Comparison of ENCODE assay signal across 8 mouse cellular contexts in the genomic region with DNA sequence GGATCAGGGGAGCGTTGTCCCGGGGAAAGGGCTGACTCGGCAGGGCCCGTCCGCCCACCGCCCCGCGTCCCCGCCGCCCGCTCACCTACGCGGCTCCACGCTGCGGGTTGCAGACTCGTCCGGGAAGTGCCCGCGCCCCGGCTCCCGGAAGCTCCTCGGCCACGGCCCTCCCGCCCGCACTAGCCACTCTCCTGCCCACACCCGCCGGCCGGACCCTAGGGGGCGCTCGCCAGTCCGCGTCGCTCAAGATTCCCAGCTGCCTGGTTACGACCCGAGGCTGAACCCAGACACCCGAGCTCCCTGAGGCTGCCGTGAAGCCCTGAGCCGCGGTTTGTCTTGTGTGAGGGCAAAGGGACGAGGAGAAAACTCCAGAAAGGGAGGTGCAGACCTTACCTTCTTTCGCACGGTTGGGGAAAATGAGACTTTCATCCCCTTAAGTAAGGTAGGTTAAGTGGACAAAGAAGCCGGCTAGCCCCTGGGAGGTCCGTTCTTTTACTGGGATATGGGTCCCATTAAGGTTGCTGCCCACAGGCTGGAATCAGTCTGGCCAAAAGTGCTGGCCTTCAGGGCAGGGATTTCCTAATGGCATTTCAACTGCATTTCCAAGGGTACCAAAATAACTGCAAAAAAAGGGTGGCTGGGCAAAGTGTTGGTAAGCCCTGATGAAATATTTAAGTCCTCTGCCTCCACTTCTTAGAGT. TPM values are rescaled to one million over a fixed set of nuclear protein-coding genes. Genes with fewer than 3 reads are reported as not detected.
A peak's percentile ranks its signal among the peaks of the same experiment; 100 is the strongest.
DNase-seq lines count a peak whose midpoint lies in the region; ATAC-seq lines count a peak whose summit lies in the region.

A gene (plus strand): TSS at position 404 of the 700 bp plus-strand sequence.
A gene (minus strand): TSS at position 520 of the 700 bp plus-strand sequence.

- peak; percentile 78 for DNase-seq in T-cell, adult 2 months (ENCODE audit: low spot score)
- peak; percentile 88 to 91 for DNase-seq in cerebellum, postnatal 36 days
- DNase-seq in frontal cortex, postnatal 36 days (ENCODE audit: low spot score in 2 of 2), result peak; percentile 74 to 79
- DNase-seq in hindbrain, embryonic 14.5 days (ENCODE audit: low spot score), result peak; percentile 80
- DNase-seq in layer of hippocampus, postnatal 25 days (ENCODE audit: extremely low spot score in 1 of 2, low spot score in 1 of 2), result peak; percentile 86 to 91
- peak; percentile 93 for DNase-seq in lung, postnatal 25 days (ENCODE audit: low spot score)
- DNase-seq in retina, adult 2 months (ENCODE audit: low read depth, low spot score), result peak; percentile 68
- peak; percentile 80 to 84 for DNase-seq in thymus, postnatal 36 days

- ATAC-seq in hindbrain, embryonic 14.5 days (ENCODE audit: low FRiP score), result peak; percentile 86

- H3K36me3 ChIP-seq in hindbrain, embryonic 14.5 days (replicated peaks; ENCODE audit: control insufficient read depth, insufficient read depth), result peaks cover 15% of the 10 kb centered on the region

- peak within 1 kb of the TSS; percentile 49 for H3K4me3 ChIP-seq in hindbrain, embryonic 14.5 days (replicated peaks; ENCODE audit: low read length)

- H3K4me2 ChIP-seq in hindbrain, embryonic 14.5 days (replicated peaks), result peak within 1 kb of the TSS; percentile 75

- H3K9me3 ChIP-seq in hindbrain, embryonic 14.5 days (ENCODE audit: control insufficient read depth, low read length), result no peaks in the 10 kb centered on the region

- peaks cover 9% of the 10 kb centered on the region; the same call in 1 of the 2 replicates for H3K4me1 ChIP-seq in hindbrain, embryonic 14.5 days (replicated peaks; ENCODE audit: control insufficient read depth, insufficient read depth, low read length)

- H3K9ac ChIP-seq in hindbrain, embryonic 14.5 days, result peak within 1 kb of the TSS; percentile 62

- H3K27ac ChIP-seq in hindbrain, embryonic 14.5 days, result peak within 1 kb of the TSS; percentile 46; the same call in 1 of the 2 replicates

- H3K27me3 ChIP-seq in hindbrain, embryonic 14.5 days (ENCODE audit: control insufficient read depth, insufficient read depth, low read length), result no peaks in the 10 kb centered on the region

- WGBS in hindbrain, embryonic 14.5 days, result under 1% methylated on average over 40 of the region's 44 CpGs

RNA-seq across cellular contexts. Expression of the first gene that starts in this region (rescaled TPM):
- polyA plus RNA-seq in hindbrain, embryonic 14.5 days (2014; fragmentation: Nextera tagmentation; extraction: Ambion mirVana), result 69.5 and 80.1 TPM in 2 replicates
- 10 to 100 TPM; 62.3 to 63.3 TPM for total RNA-seq in layer of hippocampus, postnatal 25 days (2021)

RNA-seq across cellular contexts. Expression of the second gene that starts in this region (rescaled TPM):
- 4.0 and 4.9 TPM in 2 replicates for polyA plus RNA-seq in hindbrain, embryonic 14.5 days (2014; fragmentation: Nextera tagmentation; extraction: Ambion mirVana)
- 1 to 10 TPM; 1.5 to 2.2 TPM for total RNA-seq in layer of hippocampus, postnatal 25 days (2021)

Comparison
In these comparisons a context has a peak if more than half of its experiments do, and no peak if none do; other contexts are left out.
1. Peak in every context shown above with its lines: DNase-seq, ATAC-seq, H3K4me3 ChIP-seq and H3K27ac ChIP-seq.